Mouse (Mus musculus) spleen, postnatal 10 days (tissue): ENCODE results near the gene Slc30a10.

Experiments used
- DNase-seq, 2 experiments: peaks; one replicate each; pipeline ENCODE4 v3.0.0; 2021 to 2022; ENCODE audit warnings: low spot score in 2 of 2

The Slc30a10 gene

GRCm38 (mm10) chr1:185462889-185463288, 8.2 kb downstream of the Slc30a10 start:
- DNase-seq, result no peak

- peak in 1 of 2 experiments; percentile 48 for DNase-seq
Measured at GRCm38 (mm10) chr1:185469551-185470021, 14.9 kb downstream of the Slc30a10 start.

GRCm38 (mm10) chr1:185472025-185472720, 17.5 kb downstream of the Slc30a10 start:
- DNase-seq, result peak; percentile 47 to 66

GRCm38 (mm10) chr1:185472730-185473129, 18.1 kb downstream of the Slc30a10 start:
- DNase-seq, result no peak

GRCm38 (mm10) chr1:185473437-185473836, 18.8 kb downstream of the Slc30a10 start:
- DNase-seq, result no peak

GRCm38 (mm10) chr1:185479861-185480260, 25.2 kb downstream of the Slc30a10 start:
- DNase-seq, result no peak

DNA sequence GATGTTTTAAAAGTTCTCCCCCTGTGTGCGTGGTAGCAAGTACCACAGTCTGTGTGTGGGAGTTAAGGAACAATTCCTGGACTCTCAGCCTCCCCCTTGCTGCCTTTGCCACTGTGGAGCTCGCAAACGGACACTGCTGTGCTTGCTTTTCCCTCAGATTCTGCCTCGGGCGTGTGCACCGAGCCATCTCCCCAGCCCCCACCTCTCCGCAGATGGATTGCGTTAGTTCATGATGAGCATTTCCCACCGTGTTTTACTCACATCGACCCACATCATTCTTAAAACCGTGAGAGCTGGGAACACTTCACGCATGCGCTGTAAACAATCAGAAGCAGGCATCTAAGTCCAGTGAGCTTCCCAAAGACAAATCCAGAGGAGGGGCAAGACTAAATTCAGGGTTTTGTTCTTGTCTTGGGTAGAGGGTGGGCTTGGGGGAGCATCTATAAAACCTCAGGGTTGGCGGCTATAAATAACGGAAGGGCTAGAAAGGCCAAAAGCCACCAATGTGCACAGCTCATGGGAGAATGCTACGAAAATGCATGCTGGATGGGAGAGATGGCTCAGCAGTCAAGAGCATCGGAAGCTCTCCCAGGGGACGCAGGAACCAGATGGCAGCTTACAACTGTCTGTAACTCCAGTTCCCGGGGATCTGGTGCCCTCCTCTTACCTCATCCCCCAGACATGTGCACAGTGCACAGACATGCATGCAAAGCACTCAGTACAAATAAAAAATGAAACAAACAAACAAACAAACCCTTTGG, 27.5 kb downstream of the Slc30a10 start:
- no peak for DNase-seq

- no peak for DNase-seq
Measured at GRCm38 (mm10) chr1:185482762-185483161, 28.1 kb downstream of the Slc30a10 start.

DNA sequence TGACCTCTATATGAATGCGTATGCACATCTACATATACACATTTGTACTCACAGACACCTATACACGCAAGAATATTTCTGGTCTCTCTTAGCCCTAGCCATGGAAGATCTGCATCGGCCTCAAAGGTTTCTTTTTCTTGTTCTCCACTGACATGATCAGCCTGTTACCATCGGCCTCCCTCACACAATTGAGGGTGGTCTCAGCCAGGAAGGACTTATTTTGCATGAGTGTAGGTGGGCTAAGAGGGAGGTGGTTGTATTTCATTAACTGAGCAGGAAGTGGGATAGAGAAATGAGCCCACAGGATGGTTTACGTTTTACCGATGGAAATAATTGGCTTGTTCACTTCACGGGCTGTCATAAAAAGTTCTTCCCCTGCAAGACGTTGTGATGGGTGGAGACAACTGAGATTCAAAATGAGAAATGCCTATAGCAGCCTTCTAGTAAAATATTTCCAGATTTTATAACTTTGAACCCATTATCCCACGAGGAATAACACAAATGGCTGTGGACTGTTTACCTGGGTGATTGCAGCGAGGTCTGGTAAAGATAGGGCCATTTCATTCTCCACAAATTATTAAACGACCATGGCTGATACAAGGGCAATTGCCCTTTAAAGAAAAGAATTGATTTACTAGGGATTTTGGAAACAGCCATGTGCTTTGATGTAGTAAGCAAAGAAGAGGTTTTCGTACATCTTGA, 28.9 kb downstream of the Slc30a10 start:
- DNase-seq, result no peak

DNA sequence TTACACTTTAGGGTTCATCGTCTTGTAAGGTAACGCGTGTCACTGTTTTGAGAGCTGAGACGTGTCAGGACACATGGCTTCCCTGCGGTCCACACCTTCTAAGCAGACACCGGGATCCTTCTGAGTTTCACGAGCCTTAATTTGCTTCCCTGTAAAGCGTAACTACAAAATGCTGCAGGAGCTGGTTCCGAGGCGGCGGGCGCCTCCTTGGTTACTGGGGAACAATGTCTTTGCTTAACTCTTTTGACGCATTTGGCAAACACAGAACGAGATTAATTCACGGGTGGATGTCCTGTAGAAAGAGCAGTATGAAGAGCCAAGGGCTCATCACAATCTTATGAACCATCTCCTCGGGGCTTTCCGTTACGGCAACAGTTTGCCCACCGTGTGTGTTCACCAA, 29.6 kb downstream of the Slc30a10 start:
- no peak for DNase-seq

- DNase-seq, result no peak
Measured at GRCm38 (mm10) chr1:185489893-185490292, 35.2 kb downstream of the Slc30a10 start.

DNA sequence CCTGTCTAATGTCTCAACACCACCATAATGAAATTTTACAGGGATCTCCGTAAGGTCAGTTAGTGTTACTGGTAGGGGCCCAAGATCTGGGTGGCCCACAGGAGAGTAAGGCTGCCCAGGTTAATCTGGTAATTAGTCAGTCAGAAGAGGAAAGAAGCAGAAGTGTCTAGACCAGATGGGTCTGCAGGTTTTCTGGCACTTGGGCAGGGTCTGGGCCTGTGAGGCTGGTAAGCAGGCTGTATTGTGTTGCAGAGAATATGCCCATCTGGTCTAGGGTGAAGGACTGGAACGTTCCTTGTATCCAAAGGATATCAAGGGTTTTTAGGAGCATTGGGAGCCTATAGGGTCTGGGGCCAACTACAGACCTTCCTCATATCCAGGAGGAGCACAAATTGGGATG, 36.0 kb downstream of the Slc30a10 start:
- DNase-seq, result no peak

DNA sequence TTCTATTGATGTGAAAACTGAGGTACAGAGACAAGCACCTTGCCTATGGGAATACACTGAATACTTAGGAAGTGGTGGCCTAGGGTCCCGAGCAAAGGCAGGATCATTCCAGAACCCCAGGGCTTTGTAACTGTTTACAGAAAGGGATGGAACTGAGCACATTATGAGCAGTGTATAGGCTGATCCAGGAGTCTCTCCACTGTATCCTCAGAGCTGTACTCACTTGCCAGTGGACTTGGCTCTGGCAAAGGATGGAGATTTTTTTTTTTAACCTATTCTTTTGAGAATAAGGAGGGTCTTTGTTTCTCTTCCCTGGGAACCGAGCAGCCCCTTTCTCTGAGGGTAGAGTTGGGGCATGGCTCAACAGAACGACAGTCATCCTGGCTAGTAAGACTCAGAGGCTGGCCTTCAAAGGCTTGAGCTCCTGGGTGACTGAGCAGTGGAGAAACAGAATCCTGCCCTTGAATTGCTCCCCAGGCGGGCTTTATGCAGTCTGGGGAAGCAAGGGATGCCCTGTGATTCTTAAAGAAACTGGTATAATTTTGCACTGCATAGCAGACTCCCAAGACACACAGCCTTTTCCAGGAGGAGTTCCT, 38.9 kb downstream of the Slc30a10 start:
- DNase-seq, result no peak

DNA sequence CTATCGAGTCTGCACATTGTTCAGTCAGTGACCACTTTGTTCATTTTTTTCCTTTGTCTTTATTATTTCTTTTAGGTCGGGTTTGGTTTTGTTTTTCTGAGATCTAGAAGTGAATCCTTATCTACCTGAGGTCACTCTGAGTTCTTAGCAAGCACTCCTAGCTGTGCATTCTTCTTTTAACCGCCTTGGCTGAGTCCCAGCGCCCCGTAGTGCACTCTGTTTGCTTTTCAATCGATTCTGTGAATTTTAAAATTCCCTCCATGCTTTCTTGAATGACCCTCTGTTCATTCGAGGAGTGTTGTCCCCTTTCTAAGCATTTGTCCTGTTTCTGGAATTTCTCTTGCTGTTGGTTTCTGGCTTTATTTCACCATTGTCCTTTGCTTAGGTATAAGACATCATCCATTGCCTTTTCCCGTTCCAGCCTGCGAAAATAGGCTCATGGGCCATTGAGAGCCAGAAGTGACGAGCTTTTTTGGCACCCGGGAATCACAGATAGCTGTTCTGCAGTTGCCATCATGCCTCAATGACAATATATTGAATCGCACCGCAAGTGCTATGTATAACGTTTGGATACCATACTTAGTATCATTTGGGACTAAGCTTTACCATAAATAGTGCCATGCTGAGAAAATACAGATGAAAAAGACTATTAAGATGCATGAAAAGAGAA, 42.3 kb downstream of the Slc30a10 start:
- no peak for DNase-seq

GRCm38 (mm10) chr1:185500602-185501001, 46.0 kb downstream of the Slc30a10 start:
- no peak for DNase-seq

- DNase-seq, result peak; percentile 30 to 64
Measured at GRCm38 (mm10) chr1:185501801-185502340, 47.2 kb downstream of the Slc30a10 start.

GRCm38 (mm10) chr1:185502550-185502949, 47.9 kb downstream of the Slc30a10 start:
- DNase-seq, result no peak

- DNase-seq, result no peak
Measured at GRCm38 (mm10) chr1:185509042-185509441, 54.4 kb downstream of the Slc30a10 start.

- DNase-seq, result no peak
Measured at GRCm38 (mm10) chr1:185511306-185511705, 56.7 kb downstream of the Slc30a10 start.

- DNase-seq, result peak in 1 of 2 experiments; percentile 28
Measured at GRCm38 (mm10) chr1:185515526-185515979, 60.9 kb downstream of the Slc30a10 start.

GRCm38 (mm10) chr1:185516041-185516440, 61.4 kb downstream of the Slc30a10 start:
- no peak for DNase-seq
